Mouse (Mus musculus) kidney, adult 2 months (tissue): ENCODE measurements around the gene 4930548H24Rik.

Experiments
- CTCF ChIP-seq: fragments of 200-500 bp; conservative IDR thresholded peaks from 2 replicates; pipeline ENCODE4 v1.5.1; 2011; ENCODE audit warnings: low read depth, mild to moderate bottlenecking, control low read depth, low read length, moderate library complexity, mixed read lengths; ENCODE audit not compliant: insufficient read depth, insufficient read length
- POLR2A ChIP-seq: fragments of 200-500 bp; IDR thresholded peaks from one replicate; pipeline ENCODE4 v1.6.1; 2011; ENCODE audit warnings: low read depth, low read length, control low read depth

GRCm38 (mm10) chr5:31452886-31453410 is 32.6 kb upstream of the 4930548H24Rik start:
- TF ChIP-seq POLR2A (no peak), CTCF (no peak)
